Mouse (Mus musculus): ENCODE measurements around the gene Gstt1.
A peak's percentile ranks its signal among the peaks of the same experiment; 100 is the strongest.
"Not testable (repeated sequence)": the region's sequence is repeated elsewhere in the genome, so short reads cannot be mapped to it uniquely, and the experiment has no call there.

Gene Gstt1

DNA sequence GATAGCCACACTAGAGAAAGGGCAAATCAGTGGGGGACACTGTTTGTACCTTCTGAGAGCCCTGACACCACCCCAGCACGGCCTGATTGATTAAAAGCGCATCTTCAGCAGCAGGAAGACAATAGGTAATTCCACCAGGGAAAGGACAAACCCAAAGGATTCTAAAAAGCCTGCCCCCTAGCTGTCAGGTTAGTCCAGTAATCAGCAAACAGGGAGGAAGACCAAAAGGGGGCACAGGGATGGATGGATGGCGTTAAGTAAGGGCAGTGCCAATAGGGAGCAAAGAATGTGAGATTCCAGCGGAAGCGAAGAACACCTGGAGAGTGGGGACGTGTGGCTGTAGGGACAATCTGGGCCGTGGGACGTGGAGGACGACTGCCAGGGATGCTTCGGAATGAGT is 20.3 kb upstream of the Gstt1 start:
- DNase-seq (ENCODE audit: low read depth, low spot score), result no peak

- no peak for DNase-seq (ENCODE audit: low read depth, low spot score)
These were observed 5.8 kb upstream of the Gstt1 start for GRCm38 (mm10) chr10:75804217-75804616.

- no peak for DNase-seq (ENCODE audit: low read depth, low spot score)
These were observed 687 bp downstream of the Gstt1 start for GRCm38 (mm10) chr10:75797619-75798175.

GRCm38 (mm10) chr10:75796731-75797516 is 1.5 kb downstream of the Gstt1 start:
- no peak for DNase-seq (ENCODE audit: low read depth, low spot score)

- no peak for DNase-seq (ENCODE audit: low read depth, low spot score)
These were observed 3.5 kb downstream of the Gstt1 start for GRCm38 (mm10) chr10:75794880-75795279.

DNA sequence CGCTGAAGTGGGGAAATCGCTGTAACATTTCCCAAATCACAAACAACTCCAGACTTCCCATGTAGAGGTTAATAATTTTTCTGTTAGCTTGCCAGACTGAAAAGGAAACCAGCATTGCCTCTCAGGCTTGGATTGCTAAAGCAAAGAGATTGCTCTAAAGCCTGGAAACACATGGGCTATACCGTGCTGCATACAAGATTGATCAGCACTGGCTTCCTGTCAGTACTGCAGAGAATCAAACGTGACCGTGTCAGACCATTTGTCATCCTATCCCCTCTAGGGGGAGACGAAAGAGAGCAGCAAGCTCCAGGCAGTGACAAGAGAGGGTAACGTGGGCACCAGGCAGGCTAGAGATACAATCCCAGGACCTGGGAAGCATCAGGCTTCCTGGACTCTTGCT is 7.6 kb downstream of the Gstt1 start:
- DNase-seq (ENCODE audit: low read depth, low spot score), result no peak

- DNase-seq (ENCODE audit: low read depth, low spot score), result no peak
These were observed 8.5 kb downstream of the Gstt1 start for GRCm38 (mm10) chr10:75789841-75790240.

DNA sequence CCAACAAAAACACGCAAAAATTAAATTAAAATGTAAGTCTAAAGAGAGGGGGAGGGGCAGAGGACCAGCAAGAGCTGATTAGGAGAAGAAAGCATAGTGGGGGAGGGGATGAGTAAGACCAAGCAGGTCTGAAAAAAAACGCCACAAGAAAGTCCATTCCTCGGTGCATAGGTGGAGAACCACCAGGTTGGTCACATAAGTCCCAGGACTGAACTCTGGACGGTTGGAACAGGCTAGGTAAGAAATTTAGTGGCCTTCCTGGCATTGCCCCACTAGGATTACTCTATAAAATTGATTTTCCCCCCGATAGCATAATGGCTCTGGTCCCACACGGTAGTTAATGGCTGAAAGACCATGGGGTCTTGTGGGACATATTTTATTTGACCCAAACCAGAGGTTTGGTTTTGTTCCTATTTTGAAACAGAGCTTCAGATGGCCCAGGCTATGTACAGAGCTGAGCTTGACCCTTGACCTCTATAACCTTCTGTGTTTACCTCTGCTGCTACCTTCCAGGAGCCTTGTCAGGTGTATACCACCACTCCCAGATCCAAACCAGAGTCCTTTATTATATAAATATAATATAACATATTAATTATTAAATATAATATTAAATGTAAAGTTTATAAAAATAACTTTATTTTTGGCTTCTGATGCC is 9.2 kb downstream of the Gstt1 start:
- DNase-seq (ENCODE audit: low read depth, low spot score), result no peak

DNA sequence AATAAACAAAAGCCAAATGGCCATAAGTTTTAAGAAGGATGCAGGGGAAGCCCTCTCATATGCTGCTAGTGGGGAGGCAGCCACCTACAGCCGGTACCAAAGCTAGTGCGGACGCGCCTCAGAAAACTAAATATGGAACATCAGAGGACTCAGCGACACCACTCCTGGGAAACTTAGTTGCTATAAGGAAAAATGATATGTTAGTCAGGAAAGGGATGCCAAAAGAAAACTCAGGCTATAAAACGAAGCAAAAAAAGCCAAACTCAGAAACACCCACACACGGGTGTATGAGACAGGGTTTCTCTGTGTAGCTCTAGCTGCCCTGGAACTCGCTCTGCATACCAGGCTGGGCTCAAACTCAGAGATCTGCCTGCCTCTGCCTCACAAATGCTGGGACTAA is 10.1 kb downstream of the Gstt1 start:
- no peak for DNase-seq (ENCODE audit: low read depth, low spot score)

DNA sequence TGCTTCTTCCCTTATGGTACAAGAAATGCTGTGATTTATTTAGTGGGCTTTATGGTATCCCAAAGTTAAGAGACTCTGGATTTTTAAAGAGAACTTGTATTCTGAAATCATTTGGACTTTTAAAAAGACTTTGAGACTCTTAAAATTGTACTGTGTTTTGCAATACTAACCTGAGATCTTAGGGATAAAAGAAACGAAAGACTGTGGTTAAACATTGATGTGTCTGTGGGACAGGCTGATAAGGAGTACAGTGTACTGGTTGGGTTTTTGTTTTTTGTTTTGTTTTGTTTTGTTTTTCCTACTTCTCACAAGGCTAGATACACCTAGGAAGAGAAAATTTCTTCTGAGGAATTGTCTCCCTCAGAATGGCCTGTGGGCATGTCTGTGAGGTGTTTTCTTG is 12.9 kb downstream of the Gstt1 start:
- no peak for DNase-seq (ENCODE audit: low read depth, low spot score)

GRCm38 (mm10) chr10:75780769-75781578 is 17.4 kb downstream of the Gstt1 start, which contains the start of the genes Gm20441 and Gstt3:
TSS of gene Gm20441 (minus strand) at chr10:75780954.
TSS of gene Gstt3 (minus strand) at chr10:75781414.
- no peak for DNase-seq (ENCODE audit: low read depth, low spot score)

DNA sequence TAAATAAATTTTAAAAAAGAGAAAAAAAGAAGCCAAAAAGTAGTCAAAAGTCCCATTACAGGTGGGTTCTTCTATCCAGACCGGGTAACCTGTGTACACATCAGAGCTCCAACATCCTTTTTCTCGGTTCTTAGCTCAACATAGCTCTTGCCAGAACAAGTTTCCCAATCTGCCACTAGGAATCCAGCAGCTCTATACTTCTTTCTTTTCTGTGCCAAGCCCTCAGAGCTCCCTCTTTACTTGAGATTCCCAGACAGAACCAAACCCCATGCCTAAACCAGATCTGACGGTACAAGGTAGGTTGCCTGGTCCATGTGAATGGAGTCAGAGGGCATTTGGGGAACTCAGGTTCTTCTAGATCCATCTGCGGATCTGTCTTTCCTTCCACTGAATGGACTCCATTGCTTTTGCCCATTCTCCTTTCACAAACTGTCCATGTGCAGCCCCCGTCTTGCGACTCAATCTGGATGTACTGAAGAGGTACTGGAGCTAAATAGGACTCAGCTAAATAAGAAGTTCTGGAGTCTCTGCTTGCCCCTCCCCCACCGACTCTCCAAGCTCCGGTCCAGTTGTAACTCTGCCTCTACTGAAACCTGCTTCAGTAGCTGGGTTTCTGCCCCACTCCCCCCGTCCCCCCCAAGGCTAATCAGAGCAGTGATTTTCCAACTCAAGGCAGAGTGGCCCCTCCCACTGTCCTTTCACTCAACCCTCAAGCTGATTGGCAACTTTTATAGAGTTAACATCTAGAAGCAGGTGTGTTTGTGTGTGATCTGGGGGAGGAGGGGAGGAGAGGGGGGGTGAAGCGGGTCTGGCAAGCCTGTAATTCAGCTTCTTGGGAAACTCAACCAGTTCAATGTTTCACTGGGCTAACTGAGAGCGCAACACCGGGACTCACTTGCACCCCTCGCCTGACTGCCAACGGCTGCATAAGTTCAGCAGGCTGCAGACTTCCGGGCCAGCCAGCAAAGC is 18.9 kb downstream of the Gstt1 start:
- DNase-seq (ENCODE audit: low read depth, low spot score), result no peak

GRCm38 (mm10) chr10:75777885-75778284 is 20.5 kb downstream of the Gstt1 start:
- no peak for DNase-seq (ENCODE audit: low read depth, low spot score)

DNA sequence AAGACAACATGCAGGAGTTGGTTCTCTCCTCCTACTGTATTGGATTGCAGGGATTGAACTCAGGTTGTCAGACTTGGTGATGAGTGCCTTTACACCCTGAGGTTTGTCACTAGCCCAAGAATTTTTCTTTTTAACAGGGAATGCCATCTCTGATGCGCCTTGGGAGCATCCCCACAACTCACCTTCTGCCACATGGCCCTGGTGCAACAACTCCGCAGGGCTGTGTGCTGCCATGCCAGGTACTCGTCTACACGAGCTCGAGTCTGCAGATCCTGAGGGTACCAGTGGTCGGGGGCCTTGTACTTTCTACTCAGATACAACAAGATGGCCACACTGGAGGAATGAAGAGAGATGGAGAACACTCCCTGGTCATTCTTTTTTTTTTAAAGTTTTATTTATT is 21.8 kb downstream of the Gstt1 start:
- no peak for DNase-seq (ENCODE audit: low read depth, low spot score)

GRCm38 (mm10) chr10:75774587-75774986 is 23.8 kb downstream of the Gstt1 start:
- no peak for DNase-seq (ENCODE audit: low read depth, low spot score)

DNA sequence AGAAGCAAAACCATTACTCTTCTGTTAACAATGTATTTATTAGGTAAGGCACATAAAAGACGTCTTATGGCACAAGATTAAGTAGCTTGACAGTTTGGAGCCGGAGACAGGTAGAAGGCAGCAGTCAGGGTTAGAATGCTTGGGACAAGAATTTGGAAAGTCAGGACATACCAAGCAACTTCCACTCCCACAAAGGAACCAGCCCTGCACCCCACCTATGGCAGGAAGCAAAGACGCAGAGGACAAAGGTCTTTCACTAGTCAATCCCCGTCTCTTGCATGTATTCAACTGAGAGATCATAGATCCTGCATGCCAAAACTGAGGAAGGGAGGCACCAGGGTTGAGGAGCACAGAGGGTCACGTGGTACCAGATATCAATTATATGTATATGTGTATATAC is 24.3 kb downstream of the Gstt1 start:
- DNase-seq (ENCODE audit: low read depth, low spot score), result no peak

GRCm38 (mm10) chr10:75772795-75773664 is 25.4 kb downstream of the Gstt1 start, which contains the start of gene Ddt:
TSS of gene Ddt (minus strand) at chr10:75773414.
- peak; percentile 84 for DNase-seq (ENCODE audit: low read depth, low spot score)

GRCm38 (mm10) chr10:75767756-75768155 is 30.6 kb downstream of the Gstt1 start:
- not testable (repeated sequence) for DNase-seq (ENCODE audit: low read depth, low spot score)

DNA sequence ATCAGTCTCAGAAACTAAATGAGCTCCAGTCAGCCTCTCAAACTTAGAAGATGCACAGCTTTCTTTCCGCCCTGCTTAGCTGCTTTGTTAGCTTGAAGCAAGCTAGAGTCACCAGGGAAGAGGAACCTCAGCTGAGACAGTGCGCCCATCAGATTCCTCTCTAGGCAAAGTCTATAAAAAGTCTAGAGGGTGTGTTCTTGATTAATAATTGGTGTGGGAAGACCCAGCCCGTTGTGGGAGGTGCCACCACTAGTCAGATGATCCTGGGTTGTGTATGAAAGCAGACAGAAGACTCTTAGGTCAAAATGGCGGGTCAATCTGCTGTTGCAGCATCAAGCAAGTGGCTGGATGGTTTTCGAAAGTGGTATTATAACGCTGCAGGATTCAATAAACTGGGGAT is 31.5 kb downstream of the Gstt1 start:
- no peak for DNase-seq (ENCODE audit: low read depth, low spot score)
